Mouse (Mus musculus) myocyte (in vitro differentiated cells): ENCODE data around the gene Baz2a. TPM values are rescaled to one million over a fixed set of nuclear protein-coding genes. Genes with fewer than 3 reads are reported as not detected.
"Not testable (repeated sequence)": the region's sequence is repeated elsewhere in the genome, so short reads cannot be mapped to it uniquely, and the experiment has no call there.

Experiments
- H3K27me3 ChIP-seq: one replicate; pipeline ENCODE4 v1.6.1; 2011; ENCODE audit not compliant: control insufficient read depth, insufficient read depth, insufficient read length
- H3K36me3 ChIP-seq: one replicate; pipeline ENCODE4 v1.6.1; 2011; ENCODE audit not compliant: control insufficient read depth, insufficient read depth
- H3K4me2 ChIP-seq: one replicate; pipeline ENCODE4 v1.6.1; 2011; ENCODE audit warnings: low read depth, control low read depth
- H3K4me3 ChIP-seq: one replicate; pipeline ENCODE4 v1.5.1; 2011; ENCODE audit warnings: mild to moderate bottlenecking, control low read depth, moderate library complexity
- H3K79me2 ChIP-seq: one replicate; pipeline ENCODE4 v1.6.1; 2011; ENCODE audit not compliant: control insufficient read depth, insufficient read depth
- H3ac ChIP-seq: one replicate; pipeline ENCODE4 v1.6.1; 2011; ENCODE audit not compliant: control insufficient read depth, insufficient read length
- CEBPB ChIP-seq: IDR thresholded peaks from 2 replicates; pipeline ENCODE4 v1.6.1; 2011; ENCODE audit warnings: mild to moderate bottlenecking, moderate library complexity; ENCODE audit not compliant: poor library complexity, insufficient read depth, severe bottlenecking
- E2F4 ChIP-seq: IDR thresholded peaks from one replicate; pipeline ENCODE4 v1.6.1; 2011; ENCODE audit warnings: mild to moderate bottlenecking, control low read depth, moderate library complexity; ENCODE audit not compliant: insufficient read depth
- MAX ChIP-seq: IDR thresholded peaks from one replicate; pipeline ENCODE4 v1.6.1; 2011; ENCODE audit warnings: low read depth, mild to moderate bottlenecking, control low read depth
- MYOD1 ChIP-seq, 3 experiments: IDR thresholded peaks; one replicate each; pipeline ENCODE4 v1.6.1; 2011; ENCODE audit warnings: control low read depth in 2 of 3, low read depth in 2 of 3, mild to moderate bottlenecking in 2 of 3, moderate library complexity in 1 of 3; ENCODE audit not compliant: insufficient read length in 2 of 3, control insufficient read depth in 1 of 3
- MYOG ChIP-seq, 3 experiments: IDR thresholded peaks; one replicate each; pipeline ENCODE4 v1.6.1; 2011; ENCODE audit warnings: control low read depth in 2 of 3, low read depth in 2 of 3, mild to moderate bottlenecking in 2 of 3; ENCODE audit not compliant: insufficient read length in 2 of 3, control insufficient read depth in 1 of 3, insufficient read depth in 1 of 3
- POLR2A ChIP-seq: IDR thresholded peaks from one replicate; pipeline ENCODE4 v1.6.1; 2011; ENCODE audit warnings: low read depth, mild to moderate bottlenecking, control low read depth, moderate library complexity; ENCODE audit not compliant: insufficient read length
- POLR2AphosphoS2 ChIP-seq: IDR thresholded peaks from one replicate; pipeline ENCODE4 v1.6.1; 2011; ENCODE audit warnings: low read depth, control low read depth; ENCODE audit not compliant: insufficient read length
- REST ChIP-seq: IDR thresholded peaks from one replicate; pipeline ENCODE4 v1.6.1; 2011; ENCODE audit warnings: mild to moderate bottlenecking, control low read depth, moderate library complexity; ENCODE audit not compliant: insufficient read depth, insufficient read length
- SRF ChIP-seq: IDR thresholded peaks from one replicate; pipeline ENCODE4 v1.6.1; 2011; ENCODE audit warnings: low read depth; ENCODE audit not compliant: control insufficient read depth, insufficient read length
- TCF12 ChIP-seq: IDR thresholded peaks from one replicate; pipeline ENCODE4 v1.6.1; 2011; ENCODE audit warnings: mild to moderate bottlenecking, control low read depth; ENCODE audit not compliant: poor library complexity, insufficient read depth, severe bottlenecking
- TCF3 ChIP-seq: IDR thresholded peaks from one replicate; pipeline ENCODE4 v1.6.1; 2011; ENCODE audit warnings: low read depth, control low read depth; ENCODE audit not compliant: insufficient read length
- USF1 ChIP-seq: IDR thresholded peaks from one replicate; pipeline ENCODE4 v1.6.1; 2011; ENCODE audit warnings: low read depth, mild to moderate bottlenecking, control low read depth, moderate library complexity
- polyA plus RNA-seq: library from polyadenylated mRNA; unstranded; fragments of >200 nt; fragmentation: generic; extraction: Trizol; gene quantifications from one replicate; pipeline ENCODE4 v1.2.1, GENCODE M21; 2012; ENCODE audit warnings: missing spikeins

The Baz2a gene
- polyA plus RNA-seq, 1 experiment, result 12.7 TPM

DNA sequence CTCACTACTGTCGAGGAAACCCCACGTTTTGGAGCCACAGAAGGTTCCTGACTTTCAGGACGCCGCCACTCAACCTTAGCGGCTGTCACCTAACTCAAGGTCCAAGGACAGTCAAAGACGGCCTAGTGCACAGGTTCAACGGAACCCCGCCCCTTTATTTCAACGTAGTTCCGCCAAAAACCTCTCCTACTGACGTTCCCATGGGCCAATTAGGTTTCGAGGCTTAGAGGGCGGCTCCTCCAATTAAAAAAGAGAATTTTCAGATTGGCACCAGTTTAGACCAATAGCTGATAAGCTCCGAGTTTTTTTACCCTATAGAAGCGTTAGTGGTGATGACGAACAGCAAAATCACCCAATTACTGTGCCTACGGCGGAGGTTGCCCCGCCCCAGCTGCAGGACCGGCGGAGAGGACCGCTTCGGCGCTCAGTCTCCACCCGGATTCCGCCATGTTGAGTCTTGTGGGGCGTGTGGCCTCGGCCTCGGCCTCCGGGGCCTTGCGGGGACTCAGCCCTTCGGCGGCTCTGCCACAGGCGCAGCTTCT, 8.4 kb upstream of the Baz2a start, which contains the start of gene Atp5b:
Gene Atp5b, plus strand, starts transcription at position 394 of the 542 bp plus-strand sequence.
- peak in 1 of 3 experiments; percentile 38 for TF ChIP-seq MYOG (IDR thresholded peaks at IDR 0.05; ENCODE audit: control insufficient read depth in 1 of 3, insufficient read depth in 1 of 3, insufficient read length in 2 of 3, low read depth in 2 of 3)
- TF ChIP-seq POLR2AphosphoS2, result peak; percentile 97
- no peak for TF ChIP-seq SRF
- peak in 1 of 3 experiments; percentile 20 for TF ChIP-seq MYOD1 (IDR thresholded peaks at IDR 0.05; ENCODE audit: control insufficient read depth in 1 of 3, insufficient read length in 2 of 3, low read depth in 2 of 3)
- peak; percentile 90 for TF ChIP-seq POLR2A
- peak; percentile 26 for TF ChIP-seq REST
- Histone ChIP-seq H3K27me3 (no peaks in the 10 kb centered on the region), H3K36me3 (peaks cover 31% of the 10 kb centered on the region), H3K4me2 (peak within 1 kb of the TSS; percentile 96), H3K4me3 (peak within 1 kb of the TSS; percentile 99), H3ac (peak within 1 kb of the TSS; percentile 60), H3K79me2 (peaks cover 48% of the 10 kb centered on the region)

DNA sequence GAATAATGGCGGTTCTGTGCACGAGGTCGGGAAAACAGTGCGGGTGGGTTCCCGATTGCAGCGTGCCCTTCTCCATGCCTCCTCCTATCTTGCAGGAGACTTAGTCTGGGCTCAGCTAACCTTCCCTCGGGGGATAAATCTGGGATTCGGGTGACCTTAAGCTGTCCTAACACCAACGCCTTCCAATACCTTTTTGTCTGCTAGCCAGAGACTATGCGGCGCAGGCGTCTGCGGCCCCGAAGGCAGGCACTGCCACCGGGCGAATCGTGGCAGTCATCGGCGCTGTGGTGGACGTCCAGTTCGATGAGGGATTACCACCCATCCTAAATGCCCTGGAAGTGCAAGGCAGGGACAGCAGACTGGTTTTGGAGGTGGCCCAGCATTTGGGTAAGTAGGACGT, 7.7 kb upstream of the Baz2a start:
- TF ChIP-seq TCF3 (no peak), POLR2A (peak; percentile 25)
- Histone ChIP-seq H3K4me3 (peak overlapping the region; percentile 99), H3K4me2 (peak overlapping the region; percentile 96), H3K27me3 (no peaks in the 10 kb centered on the region), H3K79me2 (peaks cover 48% of the 10 kb centered on the region), H3ac (peak overlapping the region; percentile 60), H3K36me3 (peaks cover 36% of the 10 kb centered on the region)

DNA sequence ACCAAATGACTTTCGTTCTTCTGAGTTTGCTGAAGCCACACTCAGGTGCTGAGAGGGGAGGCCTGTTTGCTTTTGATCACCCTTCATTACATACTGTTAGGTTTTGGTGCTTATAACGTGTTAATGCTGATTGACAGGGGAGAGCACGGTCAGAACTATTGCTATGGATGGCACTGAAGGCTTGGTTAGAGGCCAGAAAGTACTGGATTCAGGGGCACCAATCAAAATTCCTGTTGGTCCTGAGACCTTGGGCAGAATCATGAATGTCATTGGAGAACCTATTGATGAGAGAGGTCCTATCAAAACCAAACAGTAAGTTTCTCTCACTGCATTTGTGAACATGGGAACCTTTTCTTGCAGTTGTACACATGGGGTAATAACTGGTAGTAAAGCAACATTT, 7.2 kb upstream of the Baz2a start:
- TF ChIP-seq E2F4 (no peak), POLR2A (peak; percentile 3)
- H3K27me3 ChIP-seq, result no peaks in the 10 kb centered on the region
- H3K4me3 ChIP-seq, result peak overlapping the region; percentile 99
- peak overlapping the region; percentile 96 for H3K4me2 ChIP-seq
- H3ac ChIP-seq, result peak overlapping the region; percentile 60
- peaks cover 41% of the 10 kb centered on the region for H3K36me3 ChIP-seq
- H3K79me2 ChIP-seq, result peaks cover 48% of the 10 kb centered on the region

DNA sequence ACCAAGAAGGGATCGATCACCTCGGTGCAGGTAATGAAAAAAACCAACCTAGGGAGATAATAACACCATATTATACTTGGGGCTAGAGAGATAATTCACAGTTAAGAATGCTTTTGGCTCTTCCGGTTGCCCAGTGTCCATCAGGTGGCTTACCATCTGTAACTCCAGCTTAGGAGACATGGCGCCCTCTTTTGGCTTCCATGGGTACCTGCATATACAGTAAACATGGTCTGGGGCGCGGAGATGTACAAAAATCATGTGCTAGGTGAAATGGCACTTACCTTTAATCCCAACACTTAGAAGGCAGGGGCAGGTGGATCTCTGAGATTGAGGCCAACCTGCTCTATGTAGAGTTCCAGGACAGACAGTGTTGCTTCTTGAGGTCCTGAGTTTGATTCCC, 5.0 kb upstream of the Baz2a start:
- H3K36me3 ChIP-seq, result peaks cover 56% of the 10 kb centered on the region
- TF ChIP-seq MAX, result no peak
- TF ChIP-seq REST, result no peak
- TF ChIP-seq MYOG (IDR thresholded peaks at IDR 0.05; ENCODE audit: control insufficient read depth in 1 of 3, insufficient read depth in 1 of 3, insufficient read length in 2 of 3, low read depth in 2 of 3), result no peak
- no peak for TF ChIP-seq CEBPB
- TF ChIP-seq USF1, result no peak
- TF ChIP-seq TCF3, result no peak
- TF ChIP-seq TCF12, result no peak
- TF ChIP-seq POLR2AphosphoS2, result no peak
- no peak for TF ChIP-seq E2F4
- TF ChIP-seq SRF, result no peak
- no peak for TF ChIP-seq POLR2A
- TF ChIP-seq MYOD1 (IDR thresholded peaks at IDR 0.05; ENCODE audit: control insufficient read depth in 1 of 3, insufficient read length in 2 of 3, low read depth in 2 of 3), result no peak
- no peak overlapping the region for H3K4me3 ChIP-seq
- no peaks in the 10 kb centered on the region for H3K27me3 ChIP-seq
- peaks cover 48% of the 10 kb centered on the region for H3K79me2 ChIP-seq
- H3ac ChIP-seq, result no peak overlapping the region
- no peak overlapping the region for H3K4me2 ChIP-seq

DNA sequence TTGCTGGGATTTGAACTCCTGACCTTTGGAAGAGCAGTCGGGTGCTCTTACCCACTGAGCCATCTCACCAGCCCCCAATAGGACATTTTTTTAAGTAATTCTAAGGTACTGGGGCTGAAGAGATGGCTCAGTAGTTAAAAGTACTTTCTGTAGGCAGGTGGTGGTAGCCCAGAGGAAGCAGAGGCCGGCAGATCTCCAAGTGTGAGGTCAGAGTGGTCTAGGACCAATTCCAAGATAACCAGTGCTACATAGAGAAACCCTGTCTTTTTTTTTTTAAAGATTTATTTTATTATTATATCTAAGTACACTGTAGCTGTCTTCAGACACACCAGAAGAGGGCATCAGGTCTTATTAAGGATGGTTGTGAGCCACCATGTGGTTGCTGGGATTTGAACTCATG, 4.2 kb upstream of the Baz2a start:
- H3K36me3 ChIP-seq, result peaks cover 56% of the 10 kb centered on the region
- H3K4me2 ChIP-seq, H3K4me3 ChIP-seq, H3ac ChIP-seq, H3K27me3 ChIP-seq: not testable (repeated sequence)
- H3K79me2 ChIP-seq, result peaks cover 46% of the 10 kb centered on the region

DNA sequence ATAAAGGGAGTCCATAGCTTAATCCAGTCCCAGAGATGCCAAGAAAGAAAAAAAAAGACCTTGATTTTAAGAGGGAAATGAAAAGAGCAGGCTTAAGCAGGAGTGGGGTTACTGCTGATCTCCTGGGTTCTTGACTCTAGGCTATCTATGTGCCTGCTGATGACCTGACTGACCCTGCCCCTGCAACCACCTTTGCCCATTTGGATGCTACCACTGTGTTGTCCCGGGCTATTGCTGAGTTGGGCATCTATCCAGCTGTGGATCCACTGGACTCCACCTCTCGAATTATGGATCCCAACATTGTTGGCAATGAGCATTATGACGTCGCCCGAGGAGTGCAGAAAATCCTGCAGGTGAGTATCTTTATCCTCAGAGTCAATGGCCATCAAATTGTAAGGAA, 3.2 kb upstream of the Baz2a start:
- peak; percentile 29 for TF ChIP-seq POLR2AphosphoS2
- no peak for TF ChIP-seq REST
- no peaks in the 10 kb centered on the region for H3K27me3 ChIP-seq
- H3K79me2 ChIP-seq, result peaks cover 40% of the 10 kb centered on the region
- no peak overlapping the region for H3K4me2 ChIP-seq
- peaks cover 56% of the 10 kb centered on the region for H3K36me3 ChIP-seq
- H3ac ChIP-seq, result no peak overlapping the region
- H3K4me3 ChIP-seq, result no peak overlapping the region
